Mouse (Mus musculus): ENCODE data around the gene Psmc2.

Gene Psmc2

DNA sequence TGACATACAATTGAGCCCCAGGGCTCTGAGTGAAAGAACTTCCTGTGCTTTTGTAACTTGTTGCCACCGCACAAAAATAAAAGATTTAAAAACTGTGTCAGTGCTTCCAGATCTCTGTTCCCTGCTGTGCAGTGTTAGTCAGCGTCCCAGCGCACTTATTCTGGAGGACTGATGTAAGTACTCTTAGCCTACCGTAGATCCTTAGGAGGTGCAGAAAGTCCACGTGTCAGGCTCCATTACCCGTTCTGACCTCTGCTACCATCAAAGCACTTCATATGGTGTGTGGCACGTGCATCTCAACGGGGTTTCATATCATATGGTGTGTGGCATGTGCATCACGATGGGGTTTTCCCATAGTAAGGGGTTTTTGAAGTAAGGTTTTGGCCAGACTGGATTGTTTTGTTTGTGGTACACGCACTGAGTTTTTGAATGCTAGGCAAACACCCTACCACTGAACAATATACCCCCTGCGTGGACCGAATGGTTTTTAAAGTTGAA, 18.7 kb downstream of the Psmc2 start:
- in situ Hi-C loops (cut with MseI, MboI): no loop called here

DNA sequence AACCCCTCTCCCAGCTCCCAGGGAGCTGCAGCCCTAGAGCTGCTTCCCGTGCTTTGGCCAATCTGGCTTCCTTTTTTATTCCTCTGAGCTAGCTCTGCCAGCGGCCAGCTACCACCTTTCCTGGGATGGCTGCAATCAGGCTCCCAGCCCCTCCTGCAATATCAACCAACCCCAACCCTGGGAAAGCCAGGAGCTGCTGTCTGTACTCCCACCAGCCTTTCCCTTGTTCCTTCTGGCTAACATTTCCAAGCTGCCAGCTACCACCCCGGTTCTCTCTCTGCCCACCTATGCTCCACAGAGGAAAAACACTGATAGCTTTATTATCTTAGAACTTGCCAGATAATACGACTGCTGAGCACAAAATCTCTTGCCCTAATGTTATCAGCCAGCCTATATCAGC, 19.8 kb downstream of the Psmc2 start:
- in situ Hi-C loops (cut with MseI, MboI): no loop called here

DNA sequence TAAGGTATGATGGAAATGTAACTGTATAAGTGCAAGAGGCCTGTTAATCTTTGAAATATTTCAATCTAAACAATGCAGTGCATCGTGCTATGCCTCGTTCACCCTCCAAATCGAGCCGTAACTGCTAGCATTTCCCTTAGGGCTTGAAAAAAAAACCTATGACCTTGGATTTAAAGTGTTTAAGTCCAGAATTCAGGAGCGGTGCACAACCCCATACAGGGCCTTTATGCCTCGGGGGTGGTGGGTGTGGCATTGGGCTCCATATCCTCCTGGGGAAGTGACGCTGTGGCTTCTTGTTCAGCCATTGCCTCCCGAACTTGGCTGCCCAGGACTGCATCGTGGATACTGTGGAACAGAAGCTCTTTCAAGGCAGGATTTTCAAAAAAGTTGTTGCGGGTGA, 25.8 kb downstream of the Psmc2 start:
- in situ Hi-C loops (cut with MseI, MboI): no loop called here

DNA sequence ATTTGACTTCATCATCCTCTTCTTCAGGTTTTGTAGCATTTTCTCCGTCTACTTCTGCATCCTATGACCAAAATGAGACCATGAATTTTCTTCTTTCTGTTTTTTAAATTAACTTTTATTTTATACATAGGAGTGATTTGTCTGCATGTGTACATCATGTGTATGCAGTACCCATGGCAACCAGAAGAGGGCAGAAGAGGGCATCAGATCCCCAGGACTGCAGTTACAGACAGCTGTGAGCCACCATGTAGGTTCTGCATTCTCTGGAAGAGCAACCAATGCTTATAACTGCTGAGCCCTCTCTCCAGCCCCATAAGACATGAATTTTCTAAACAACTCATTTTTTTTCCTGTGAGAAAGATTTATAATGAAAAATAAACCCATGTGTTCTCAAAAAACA, 28.9 kb downstream of the Psmc2 start:
- in situ Hi-C loops (cut with MseI, MboI): no loop called here

DNA sequence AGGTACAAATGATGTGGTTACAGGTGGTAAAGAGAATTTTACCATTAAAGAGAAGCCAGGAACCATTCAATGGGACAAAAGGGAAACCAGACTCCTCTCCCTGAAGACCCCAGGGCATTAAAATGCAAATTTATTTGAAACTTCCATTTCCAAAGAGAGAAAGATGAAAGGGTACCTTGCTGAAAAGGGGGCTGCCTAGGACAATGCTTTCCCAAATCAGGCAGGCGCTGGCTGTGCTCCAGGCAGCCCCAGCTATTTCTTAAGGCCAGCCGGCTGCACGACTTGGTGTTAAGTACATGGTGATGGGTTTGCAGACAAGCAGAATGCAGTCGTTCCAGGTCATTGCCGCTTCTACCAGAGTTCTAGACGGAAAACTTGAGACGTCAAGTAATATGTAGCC, 41.3 kb downstream of the Psmc2 start:
- in situ Hi-C loops (cut with MseI, MboI): no loop called here

DNA sequence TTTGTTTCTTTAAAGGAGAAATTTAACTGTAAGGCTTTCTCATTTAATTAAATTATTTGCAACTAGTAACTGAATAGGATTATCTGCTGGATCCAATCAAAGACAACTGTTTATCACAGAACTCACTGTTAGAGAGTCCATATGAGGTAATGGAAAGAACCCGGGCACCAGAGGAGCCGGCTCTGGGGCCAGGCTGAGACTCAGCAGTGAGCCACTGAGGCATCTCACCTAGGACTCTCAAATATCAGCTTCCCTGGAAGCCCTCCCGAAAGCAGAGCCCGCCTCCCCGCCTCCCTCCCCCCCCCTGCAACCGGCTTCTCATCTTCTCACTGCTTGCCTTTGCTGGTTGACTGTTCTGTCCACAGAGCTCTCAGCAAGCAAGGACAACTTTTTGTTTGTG, 42.6 kb downstream of the Psmc2 start:
- in situ Hi-C loops (cut with MseI, MboI): no loop called here

DNA sequence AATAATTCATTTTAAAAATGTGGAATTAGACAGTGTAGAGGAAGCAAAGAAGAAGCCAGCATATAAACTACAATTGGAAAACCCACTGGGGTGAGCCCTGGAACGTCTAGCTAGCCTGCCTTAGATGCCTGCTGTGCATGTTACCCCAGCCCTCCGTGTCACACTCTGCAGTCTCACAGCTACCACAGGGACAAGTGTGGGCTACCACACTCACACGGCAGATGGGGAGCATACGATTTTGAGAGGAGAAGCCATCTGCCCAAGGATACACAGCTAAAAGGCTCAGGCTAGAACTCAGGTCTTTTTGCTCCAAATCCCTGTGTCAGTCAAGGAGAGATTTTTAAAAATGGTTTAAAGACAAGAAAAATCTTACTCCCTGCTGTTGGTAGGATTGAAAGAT, 43.8 kb downstream of the Psmc2 start:
- in situ Hi-C loops (cut with MseI, MboI): no loop called here

DNA sequence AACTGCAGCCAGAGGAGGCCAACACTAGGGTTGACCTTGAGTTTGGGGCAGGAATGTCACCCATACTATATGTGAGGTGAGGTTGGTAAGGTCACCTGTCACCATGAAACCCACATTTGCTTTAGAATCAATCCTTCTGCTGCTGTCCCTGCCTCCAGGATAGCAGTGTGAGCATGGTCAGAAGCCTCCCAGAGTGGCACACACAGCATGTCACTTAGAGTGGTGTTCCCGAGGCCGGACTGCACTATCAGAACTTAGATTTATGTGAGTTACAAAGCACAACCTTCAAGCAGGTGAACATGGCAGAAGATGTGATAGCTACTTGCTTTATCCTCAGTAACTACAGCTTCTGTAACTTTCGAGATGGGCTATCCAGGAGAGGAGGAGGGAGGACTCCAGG, 46.7 kb downstream of the Psmc2 start:
- in situ Hi-C loops (cut with MseI, MboI): no loop called here

DNA sequence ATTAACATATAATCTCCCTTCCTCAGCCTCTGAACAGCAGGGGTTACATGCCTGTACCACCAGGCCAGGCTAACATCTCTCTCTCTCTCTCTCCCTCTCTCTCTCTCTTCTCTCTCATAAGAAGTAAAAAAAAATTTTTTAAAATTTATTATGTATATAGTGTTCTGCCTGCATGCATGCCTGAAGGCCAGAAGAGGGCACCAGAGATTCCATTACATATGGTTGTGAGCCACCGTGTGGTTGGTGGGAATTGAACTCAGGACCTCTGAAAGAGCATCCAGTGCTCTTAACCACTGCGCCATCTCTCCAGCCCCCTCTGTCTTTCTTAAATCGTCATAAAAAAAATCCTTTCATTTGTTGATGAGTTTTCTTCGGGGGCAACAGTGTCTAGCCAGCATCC, 59.6 kb downstream of the Psmc2 start:
- in situ Hi-C loops (cut with MseI, MboI): no loop called here

DNA sequence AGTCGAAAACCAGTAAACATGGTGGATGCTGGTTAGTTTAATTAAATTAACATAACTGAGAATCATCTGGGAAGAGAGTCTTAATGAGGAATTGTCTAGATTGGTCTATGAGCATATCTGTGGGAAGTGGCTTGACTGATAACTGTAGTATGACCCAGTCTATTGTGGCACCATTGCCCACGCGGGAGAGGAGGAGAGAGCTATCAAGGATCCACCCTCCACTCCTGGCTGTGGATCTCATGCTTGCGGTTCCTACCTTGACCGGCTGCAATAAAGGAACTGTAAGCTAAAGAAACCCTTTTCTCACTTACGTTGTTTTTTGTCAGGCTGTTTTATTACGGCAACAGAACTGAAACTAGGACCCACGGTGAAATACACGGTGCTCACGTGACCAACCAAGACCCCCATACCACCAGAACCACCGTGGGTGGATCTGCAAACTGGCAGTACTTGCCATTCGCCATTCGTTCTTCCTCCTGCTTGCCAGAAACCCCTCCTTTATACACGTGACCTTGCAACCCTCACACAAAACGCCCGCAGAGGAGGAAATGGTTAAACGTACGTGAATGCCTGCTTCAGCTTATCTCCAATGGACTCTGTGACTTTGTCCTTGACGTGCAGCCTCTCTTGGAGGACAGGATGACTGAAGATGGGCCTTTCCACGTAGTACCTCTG, 61.7 kb downstream of the Psmc2 start:
- in situ Hi-C loops (cut with MseI, MboI): no loop called here

DNA sequence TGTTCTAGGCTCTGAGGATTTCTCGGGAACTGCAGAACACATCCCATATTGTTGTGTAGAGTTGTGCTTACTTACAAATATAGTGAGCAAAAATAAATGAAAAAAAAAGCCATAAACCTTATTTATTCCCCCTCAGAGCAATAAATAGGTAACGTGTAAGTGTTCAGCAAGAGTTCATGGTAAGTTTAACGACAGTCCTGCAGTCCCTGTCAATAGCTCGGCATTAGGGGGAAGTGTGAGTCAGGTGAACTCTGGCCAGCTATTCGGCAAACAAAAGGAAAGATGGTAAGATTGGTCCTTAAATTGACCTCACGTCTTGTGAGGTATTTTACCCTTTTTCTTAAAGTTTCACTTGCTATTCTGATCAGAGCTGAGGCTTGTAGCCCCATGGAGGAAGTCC, 62.4 kb downstream of the Psmc2 start:
- in situ Hi-C loops (cut with MseI, MboI): no loop called here

DNA sequence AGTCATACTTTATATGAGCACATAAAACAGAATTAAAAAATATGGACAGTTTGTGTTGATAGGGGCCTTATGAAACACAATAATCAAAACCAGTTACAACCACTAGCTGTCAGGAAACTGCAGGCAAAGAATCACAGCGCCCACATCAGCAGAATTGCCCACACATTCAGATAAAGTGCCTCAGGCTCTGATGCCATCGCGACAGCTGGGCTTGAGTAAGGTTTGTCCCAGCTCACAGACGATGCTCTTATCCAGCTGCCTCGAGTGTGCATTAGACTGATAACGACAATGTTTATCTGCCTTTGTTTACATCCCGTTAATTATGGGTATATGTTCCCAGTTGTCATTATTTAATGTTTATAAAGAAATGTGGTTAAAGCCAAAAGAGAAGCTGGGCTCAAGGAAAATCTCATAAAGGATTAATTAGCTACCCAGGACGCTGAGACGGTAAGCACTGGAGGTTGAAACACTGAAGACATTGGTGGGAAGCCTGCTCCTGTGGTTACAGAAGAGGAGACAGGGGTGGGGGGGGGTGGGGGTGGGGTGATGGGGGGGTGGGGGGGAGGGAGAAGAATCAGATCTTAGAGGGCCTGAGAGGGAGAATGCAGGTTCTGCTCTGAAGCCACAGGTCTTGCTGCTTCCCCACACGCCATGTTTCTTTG, 66.7 kb downstream of the Psmc2 start:
- in situ Hi-C loops (cut with MseI, MboI): no loop called here
